Mouse (Mus musculus): Measurements from ENCODE around the gene Vmn2r88.

DNA sequence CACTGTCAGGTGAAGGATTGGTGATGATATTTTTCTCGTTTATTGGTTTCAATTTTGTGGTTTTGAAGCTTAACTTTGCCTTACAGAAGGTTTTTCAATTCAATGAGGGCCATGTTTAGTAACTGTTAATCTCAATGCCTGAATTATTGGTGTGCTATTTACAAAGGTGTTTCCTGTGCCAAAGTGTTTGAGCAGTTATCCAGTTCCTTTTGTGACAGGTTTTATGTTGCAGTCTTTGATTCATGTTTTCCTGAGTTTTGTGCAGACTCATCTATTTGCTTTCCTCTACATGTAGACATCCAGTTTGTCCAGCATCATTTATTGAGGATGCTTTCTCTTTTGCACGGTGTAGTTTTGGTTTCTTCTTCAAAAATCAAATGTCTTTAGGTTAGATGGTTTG lies 13.3 kb downstream of the Vmn2r88 start:
- TF ChIP-seq CTCF (IDR thresholded peaks at IDR 0.05; ENCODE audit: borderline replicate concordance, insufficient read depth, low read length): no peak
- TF ChIP-seq POLR2A (IDR thresholded peaks at IDR 0.05; ENCODE audit: low read depth, low read length): no peak

Data from embryonic fibroblast, embryonic 13.5 days (primary cell).